Mouse (Mus musculus): ENCODE results near the gene Slc30a2. TPM values are rescaled to one million over a fixed set of nuclear protein-coding genes. Genes with fewer than 3 reads are reported as not detected.
A peak's percentile ranks its signal among the peaks of the same experiment; 100 is the strongest.

Gene Slc30a2
- polyA plus RNA-seq, 1 experiment from 2014 or later, result 1.1 TPM

GRCm38 (mm10) chr4:134393026-134393425 lies 50.0 kb downstream of the Slc30a2 start:
- no peak for TF ChIP-seq EP300 (IDR thresholded peaks at IDR 0.05)
- peak; percentile 63 for TF ChIP-seq CTCF (IDR thresholded peaks at IDR 0.05)
- Histone ChIP-seq H3K27ac (ENCODE audit: low read length) (0 out of 2 replicates have a peak overlapping the region, but pooled peaks have one; percentile 21), H3K9me3 (ENCODE audit: low read length) (no peaks in the 10 kb centered on the region), H3K4me2 (replicated peaks; ENCODE audit: low read depth, low read length) (no peak overlapping the region), H3K36me3 (ENCODE audit: insufficient read depth, low read length) (no peaks in the 10 kb centered on the region), H3K4me1 (ENCODE audit: insufficient read depth, low read depth, low read length) (no peaks in the 10 kb centered on the region), H3K27me3 (replicated peaks; ENCODE audit: insufficient read depth, low read length) (no peaks in the 10 kb centered on the region), H3K9ac (replicated peaks; ENCODE audit: low read depth) (no peak overlapping the region), H3K4me3 (ENCODE audit: low read depth, low read length) (no peak overlapping the region)
- peak; percentile 54 for DNase-seq (ENCODE audit: low spot score)
- WGBS, result 14% methylated on average over 12 of the region's 12 CpGs
- ATAC-seq, result 0 out of 2 replicates have a peak, but pooled peaks have one; percentile 18

- no peak for ATAC-seq
- TF ChIP-seq CTCF (IDR thresholded peaks at IDR 0.05) (no peak), EP300 (IDR thresholded peaks at IDR 0.05) (no peak)
- H3K27me3 ChIP-seq (replicated peaks; ENCODE audit: insufficient read depth, low read length), result no peaks in the 10 kb centered on the region
These were observed 52.2 kb downstream of the Slc30a2 start for GRCm38 (mm10) chr4:134395142-134395541.

GRCm38 (mm10) chr4:134395977-134396825 lies 53.2 kb downstream of the Slc30a2 start, which contains the start of gene Pafah2:
TSS of gene Pafah2 (plus strand) at chr4:134396320.
- under 1% methylated on average over 31 of the region's 31 CpGs for WGBS
- TF ChIP-seq CTCF (IDR thresholded peaks at IDR 0.05) (peak; percentile 98), EP300 (IDR thresholded peaks at IDR 0.05) (peak; percentile 56; the same call in 1 of the 2 replicates)

More at GRCm38 (mm10) chr4:134395142-134395541, 52.2 kb downstream of the Slc30a2 start:
- WGBS, result 87% methylated on average over 7 of the region's 7 CpGs
- no peaks in the 10 kb centered on the region for H3K9me3 ChIP-seq (ENCODE audit: low read length)
- H3K9ac ChIP-seq (replicated peaks; ENCODE audit: low read depth), result no peak overlapping the region
- no peak for DNase-seq (ENCODE audit: low spot score)
- H3K4me2 ChIP-seq (replicated peaks; ENCODE audit: low read depth, low read length), result no peak overlapping the region
- H3K4me1 ChIP-seq (ENCODE audit: insufficient read depth, low read depth, low read length), result no peaks in the 10 kb centered on the region
- no peak overlapping the region for H3K4me3 ChIP-seq (ENCODE audit: low read depth, low read length)
- H3K27ac ChIP-seq (ENCODE audit: low read length), result no peak overlapping the region
- H3K36me3 ChIP-seq (ENCODE audit: insufficient read depth, low read length), result no peaks in the 10 kb centered on the region

GRCm38 (mm10) chr4:134397121-134397520 lies 54.1 kb downstream of the Slc30a2 start:
- 9% methylated on average over 7 of the region's 7 CpGs for WGBS
- DNase-seq (ENCODE audit: low spot score) (peak; percentile 92), ATAC-seq (peak; percentile 64)
- peak overlapping the region; percentile 88; the same call in 1 of the 2 replicates for H3K4me2 ChIP-seq (replicated peaks; ENCODE audit: low read depth, low read length)
- H3K27ac ChIP-seq (ENCODE audit: low read length), result peak overlapping the region; percentile 70
- no peaks in the 10 kb centered on the region for H3K36me3 ChIP-seq (ENCODE audit: insufficient read depth, low read length)
- peaks cover 8% of the 10 kb centered on the region; the same call in 1 of the 2 replicates for H3K4me1 ChIP-seq (ENCODE audit: insufficient read depth, low read depth, low read length)
- TF ChIP-seq EP300 (IDR thresholded peaks at IDR 0.05) (peak; percentile 80), CTCF (IDR thresholded peaks at IDR 0.05) (peak; percentile 43)
- H3K9me3 ChIP-seq (ENCODE audit: low read length), result no peaks in the 10 kb centered on the region
- H3K9ac ChIP-seq (replicated peaks; ENCODE audit: low read depth), result no peak overlapping the region
- no peak overlapping the region for H3K4me3 ChIP-seq (ENCODE audit: low read depth, low read length)
- H3K27me3 ChIP-seq (replicated peaks; ENCODE audit: insufficient read depth, low read length), result no peaks in the 10 kb centered on the region

More at GRCm38 (mm10) chr4:134395977-134396825, 53.2 kb downstream of the Slc30a2 start, which contains the start of gene Pafah2:
- DNase-seq (ENCODE audit: low spot score), result peak; percentile 100
- Histone ChIP-seq H3K4me3 (ENCODE audit: low read depth, low read length) (peak within 1 kb of the TSS; percentile 37), H3K27ac (ENCODE audit: low read length) (peak within 1 kb of the TSS; percentile 88), H3K9ac (replicated peaks; ENCODE audit: low read depth) (peak within 1 kb of the TSS; percentile 12; the same call in 1 of the 2 replicates), H3K9me3 (ENCODE audit: low read length) (no peaks in the 10 kb centered on the region), H3K4me1 (ENCODE audit: insufficient read depth, low read depth, low read length) (peaks cover 2% of the 10 kb centered on the region; the same call in 1 of the 2 replicates), H3K36me3 (ENCODE audit: insufficient read depth, low read length) (no peaks in the 10 kb centered on the region), H3K27me3 (replicated peaks; ENCODE audit: insufficient read depth, low read length) (no peaks in the 10 kb centered on the region), H3K4me2 (replicated peaks; ENCODE audit: low read depth, low read length) (peak within 1 kb of the TSS; percentile 88)
- peak; percentile 96 for ATAC-seq

- Histone ChIP-seq H3K9me3 (ENCODE audit: low read length) (no peaks in the 10 kb centered on the region), H3K4me1 (ENCODE audit: insufficient read depth, low read depth, low read length) (peaks cover 11% of the 10 kb centered on the region; the same call in 1 of the 2 replicates), H3K36me3 (ENCODE audit: insufficient read depth, low read length) (no peaks in the 10 kb centered on the region), H3K27me3 (replicated peaks; ENCODE audit: insufficient read depth, low read length) (no peaks in the 10 kb centered on the region), H3K9ac (replicated peaks; ENCODE audit: low read depth) (no peak overlapping the region), H3K27ac (ENCODE audit: low read length) (peak overlapping the region; percentile 70; the same call in 1 of the 2 replicates), H3K4me3 (ENCODE audit: low read depth, low read length) (no peak overlapping the region), H3K4me2 (replicated peaks; ENCODE audit: low read depth, low read length) (no peak overlapping the region)
- ATAC-seq, result no peak
- 75% methylated on average over 9 of the region's 9 CpGs for WGBS
- TF ChIP-seq CTCF (IDR thresholded peaks at IDR 0.05), result no peak
- TF ChIP-seq EP300 (IDR thresholded peaks at IDR 0.05), result no peak
- DNase-seq (ENCODE audit: low spot score), result peak; percentile 33
These were observed 54.8 kb downstream of the Slc30a2 start for GRCm38 (mm10) chr4:134397732-134398131.

GRCm38 (mm10) chr4:134400206-134400605 lies 57.2 kb downstream of the Slc30a2 start:
- Histone ChIP-seq H3K9ac (replicated peaks; ENCODE audit: low read depth) (no peak overlapping the region), H3K4me1 (ENCODE audit: insufficient read depth, low read depth, low read length) (peaks cover 11% of the 10 kb centered on the region; the same call in 1 of the 2 replicates), H3K4me3 (ENCODE audit: low read depth, low read length) (no peak overlapping the region), H3K4me2 (replicated peaks; ENCODE audit: low read depth, low read length) (no peak overlapping the region), H3K27me3 (replicated peaks; ENCODE audit: insufficient read depth, low read length) (no peaks in the 10 kb centered on the region), H3K9me3 (ENCODE audit: low read length) (no peaks in the 10 kb centered on the region), H3K36me3 (ENCODE audit: insufficient read depth, low read length) (no peaks in the 10 kb centered on the region), H3K27ac (ENCODE audit: low read length) (no peak overlapping the region)
- no peak for ATAC-seq
- WGBS, result 32% methylated on average over 5 of the region's 5 CpGs
- no peak for DNase-seq (ENCODE audit: low spot score)
- no peak for TF ChIP-seq CTCF (IDR thresholded peaks at IDR 0.05)
- no peak for TF ChIP-seq EP300 (IDR thresholded peaks at IDR 0.05)

Measured in lung, postnatal 0 days (tissue).